Mouse (Mus musculus) intestine, postnatal 0 days (tissue): ENCODE data around the gene Rnf34. TPM values are rescaled to one million over a fixed set of nuclear protein-coding genes. Genes with fewer than 3 reads are reported as not detected.

Experiments
- ATAC-seq: fragments of 200-750 bp; cut with Nextera tagmentation; 2 replicates; pipeline ENCODE4 v1.8.0; 2017; ENCODE audit warnings: mild to moderate bottlenecking, moderate TSS enrichment, moderate library complexity
- H3K27ac ChIP-seq: fragments of 300-500 bp; sonication (generic); 2 replicates; pipeline ENCODE4 v1.5.1; 2014; ENCODE audit warnings: mild to moderate bottlenecking, low read depth, low read length, moderate library complexity
- H3K27me3 ChIP-seq: fragments of 300-500 bp; sonication (generic); replicated peaks from 2 replicates; pipeline ENCODE4 v1.6.1; 2014; ENCODE audit warnings: low read length, mixed read lengths; ENCODE audit not compliant: control insufficient read depth, insufficient read depth
- H3K36me3 ChIP-seq: fragments of 300-500 bp; sonication (generic); 2 replicates; pipeline ENCODE4 v1.6.1; 2014; ENCODE audit warnings: mild to moderate bottlenecking, moderate library complexity; ENCODE audit not compliant: control insufficient read depth, insufficient read depth
- H3K4me1 ChIP-seq: fragments of 300-500 bp; sonication (generic); replicated peaks from 2 replicates; pipeline ENCODE4 v1.6.1; 2014; ENCODE audit warnings: antibody characterized with exemption, low read length, mixed read lengths; ENCODE audit not compliant: control insufficient read depth, insufficient read depth
- H3K4me2 ChIP-seq: fragments of 300-500 bp; sonication (generic); replicated peaks from 2 replicates; pipeline ENCODE4 v1.6.1; 2014; ENCODE audit warnings: low read depth, mild to moderate bottlenecking, moderate library complexity
- H3K4me3 ChIP-seq: fragments of 300-500 bp; sonication (generic); 2 replicates; pipeline ENCODE4 v1.5.1; 2014; ENCODE audit warnings: low read depth, low read length
- H3K9ac ChIP-seq: fragments of 300-500 bp; sonication (generic); 2 replicates; pipeline ENCODE4 v1.6.1; 2014; ENCODE audit warnings: mild to moderate bottlenecking, low read depth, low read length
- H3K9me3 ChIP-seq: fragments of 300-500 bp; sonication (generic); 2 replicates; pipeline ENCODE4 v1.6.1; 2016; ENCODE audit warnings: mixed run types; ENCODE audit not compliant: control insufficient read depth
- CTCF ChIP-seq: sonication (generic); IDR thresholded peaks from 2 replicates; pipeline ENCODE4 v1.5.1; 2016; ENCODE audit warnings: low read depth, mild to moderate bottlenecking, control low read depth, antibody characterized with exemption, moderate library complexity
- WGBS: fragments of 180-500 bp; shearing (Covaris S2); extraction: QIAGEN DNeasy Blood & Tissue Kit; methylation state at CpG from one replicate; pipeline ENCODE4 v1.1.7; 2014; 5-methylcytosine and 5-hydroxymethylcytosine counted together
- polyA plus RNA-seq: library from polyadenylated mRNA; unstranded; fragments of >200 nt; fragmentation: Nextera tagmentation; extraction: Ambion mirVana; gene quantifications from 2 replicates; pipeline ENCODE4 v1.2.1, GENCODE M21; 2015

Rnf34 gene
- polyA plus RNA-seq, 1 experiment from 2014 or later = 18.3 TPM

DNA sequence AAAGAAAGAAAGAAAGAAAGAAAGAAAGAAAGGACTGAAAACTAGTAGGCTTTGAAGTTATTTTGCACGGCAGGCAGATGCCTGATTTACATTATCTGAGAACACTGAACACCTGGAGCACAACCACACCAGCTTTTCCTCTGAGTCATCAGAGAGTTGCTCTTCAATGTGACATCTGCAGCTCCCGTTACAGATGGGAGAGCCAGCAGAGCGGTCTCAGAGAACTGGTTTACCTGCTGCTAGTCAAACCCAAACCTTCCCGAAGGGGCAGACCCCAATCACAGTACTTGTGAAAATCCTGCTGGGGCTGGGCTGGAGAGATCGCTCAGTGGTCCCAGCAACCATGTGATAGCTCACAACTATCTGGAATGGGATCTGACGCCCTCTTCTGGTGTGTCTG lies 25.4 kb upstream of the Rnf34 start:
- H3K4me2 ChIP-seq = no peak overlapping the region
- H3K4me3 ChIP-seq = no peak overlapping the region
- ATAC-seq = no peak
- H3K27me3 ChIP-seq = no peaks in the 10 kb centered on the region
- 68% methylated on average over 6 of the region's 6 CpGs for WGBS
- no peaks in the 10 kb centered on the region for H3K9me3 ChIP-seq
- no peak for TF ChIP-seq CTCF
- no peak overlapping the region for H3K9ac ChIP-seq
- 0 out of 2 replicates have a peak, but pooled peaks cover under 1% of the 10 kb centered on the region for H3K36me3 ChIP-seq
- no peaks in the 10 kb centered on the region for H3K4me1 ChIP-seq
- no peak overlapping the region for H3K27ac ChIP-seq

DNA sequence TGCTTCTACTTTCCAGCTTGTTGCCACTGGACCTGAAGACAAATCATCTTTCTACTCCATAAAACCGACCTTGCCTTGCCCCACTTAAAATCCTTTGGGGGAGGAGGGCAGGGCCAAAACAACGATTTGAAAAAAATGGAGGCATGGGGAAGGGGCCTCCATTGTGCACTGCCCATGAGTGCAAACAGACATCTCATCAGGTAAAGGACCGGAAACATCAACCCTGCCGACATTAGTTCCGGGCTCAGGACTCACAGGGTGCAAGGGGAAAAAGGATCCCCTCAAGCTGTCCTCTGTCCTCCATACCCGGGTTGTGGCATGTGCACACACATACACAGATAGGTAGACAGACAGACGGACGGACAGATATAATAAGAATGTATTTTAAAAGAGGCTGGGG lies 24.7 kb upstream of the Rnf34 start:
- no peaks in the 10 kb centered on the region for H3K27me3 ChIP-seq
- 84% methylated on average over 8 of the region's 8 CpGs for WGBS
- no peaks in the 10 kb centered on the region for H3K36me3 ChIP-seq
- H3K9me3 ChIP-seq = no peaks in the 10 kb centered on the region
- no peak overlapping the region for H3K4me2 ChIP-seq
- H3K4me1 ChIP-seq = no peaks in the 10 kb centered on the region
- H3K9ac ChIP-seq = no peak overlapping the region
- no peak for ATAC-seq
- no peak overlapping the region for H3K27ac ChIP-seq
- TF ChIP-seq CTCF = no peak
- H3K4me3 ChIP-seq = no peak overlapping the region

GRCm38 (mm10) chr5:122832536-122832935 lies 17.3 kb upstream of the Rnf34 start:
- H3K27ac ChIP-seq = no peak overlapping the region
- no peak overlapping the region for H3K4me3 ChIP-seq
- no peaks in the 10 kb centered on the region for H3K4me1 ChIP-seq
- H3K27me3 ChIP-seq = no peaks in the 10 kb centered on the region
- WGBS = 84% methylated on average over 10 of the region's 10 CpGs
- no peaks in the 10 kb centered on the region for H3K9me3 ChIP-seq
- no peak overlapping the region for H3K4me2 ChIP-seq
- no peak for ATAC-seq
- TF ChIP-seq CTCF = no peak
- H3K9ac ChIP-seq = no peak overlapping the region
- H3K36me3 ChIP-seq = no peaks in the 10 kb centered on the region

DNA sequence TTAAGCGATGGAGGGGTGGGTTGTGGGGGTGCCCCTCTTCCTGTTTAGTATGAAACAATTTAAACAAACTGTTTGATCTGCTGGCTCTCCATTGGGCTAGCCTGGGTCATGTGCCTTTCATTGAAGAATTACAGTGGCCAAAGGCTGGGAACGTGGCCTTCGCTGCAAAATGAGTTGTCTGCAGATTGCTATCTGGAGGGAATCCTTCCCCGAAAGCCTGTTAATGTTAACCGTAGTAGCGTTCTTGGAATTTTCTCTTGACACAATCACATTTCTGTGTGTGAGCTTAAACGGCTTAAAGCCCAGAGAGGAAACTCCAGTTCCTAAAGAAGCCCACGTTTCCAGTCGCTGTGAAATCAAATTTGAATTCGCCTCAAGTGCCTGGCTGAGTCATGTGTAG lies 16.9 kb upstream of the Rnf34 start:
- Histone ChIP-seq H3K9me3 (no peaks in the 10 kb centered on the region), H3K4me2 (no peak overlapping the region), H3K9ac (no peak overlapping the region), H3K27me3 (no peaks in the 10 kb centered on the region), H3K4me3 (no peak overlapping the region), H3K4me1 (no peaks in the 10 kb centered on the region), H3K27ac (no peak overlapping the region), H3K36me3 (no peaks in the 10 kb centered on the region)
- no peak for TF ChIP-seq CTCF
- no peak for ATAC-seq
- 74% methylated on average over 10 of the region's 10 CpGs for WGBS

DNA sequence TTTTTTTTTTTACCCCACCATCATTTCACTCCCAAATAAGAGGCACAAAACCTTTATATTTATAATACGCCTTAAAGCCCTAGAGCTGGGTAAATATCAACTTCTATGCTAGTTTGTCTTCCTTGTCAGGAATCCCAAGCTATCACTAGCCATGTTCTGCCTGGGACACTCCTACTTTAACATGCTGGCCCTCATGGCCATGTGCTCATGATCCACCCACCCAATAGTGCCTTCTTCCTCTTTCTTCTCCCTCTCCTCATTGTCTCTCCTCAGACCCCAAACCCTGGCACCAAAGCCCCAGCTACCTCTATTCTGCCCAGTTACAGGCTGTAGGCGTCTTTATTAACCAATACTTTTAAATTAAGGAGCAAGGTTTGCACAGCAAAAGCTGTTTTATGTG lies 8.7 kb upstream of the Rnf34 start:
- TF ChIP-seq CTCF = no peak
- H3K9ac ChIP-seq = no peak overlapping the region
- H3K27me3 ChIP-seq = no peaks in the 10 kb centered on the region
- ATAC-seq = no peak
- no peaks in the 10 kb centered on the region for H3K36me3 ChIP-seq
- H3K4me1 ChIP-seq = no peaks in the 10 kb centered on the region
- no peaks in the 10 kb centered on the region for H3K9me3 ChIP-seq
- no peak overlapping the region for H3K4me3 ChIP-seq
- no peak overlapping the region for H3K27ac ChIP-seq
- H3K4me2 ChIP-seq = no peak overlapping the region
- 93% methylated on average over 2 of the region's 2 CpGs for WGBS

- Histone ChIP-seq H3K27me3 (no peaks in the 10 kb centered on the region), H3K4me3 (no peak overlapping the region), H3K4me2 (no peak overlapping the region), H3K9me3 (no peaks in the 10 kb centered on the region), H3K27ac (no peak overlapping the region), H3K4me1 (no peaks in the 10 kb centered on the region), H3K36me3 (no peaks in the 10 kb centered on the region), H3K9ac (no peak overlapping the region)
- no peak for ATAC-seq
- WGBS = 87% methylated on average over 5 of the region's 5 CpGs
- TF ChIP-seq CTCF = no peak
Observed at GRCm38 (mm10) chr5:122843799-122844198, 6.0 kb upstream of the Rnf34 start.
